ENCODE assay signal across 8 mouse cellular contexts in the genomic region with DNA sequence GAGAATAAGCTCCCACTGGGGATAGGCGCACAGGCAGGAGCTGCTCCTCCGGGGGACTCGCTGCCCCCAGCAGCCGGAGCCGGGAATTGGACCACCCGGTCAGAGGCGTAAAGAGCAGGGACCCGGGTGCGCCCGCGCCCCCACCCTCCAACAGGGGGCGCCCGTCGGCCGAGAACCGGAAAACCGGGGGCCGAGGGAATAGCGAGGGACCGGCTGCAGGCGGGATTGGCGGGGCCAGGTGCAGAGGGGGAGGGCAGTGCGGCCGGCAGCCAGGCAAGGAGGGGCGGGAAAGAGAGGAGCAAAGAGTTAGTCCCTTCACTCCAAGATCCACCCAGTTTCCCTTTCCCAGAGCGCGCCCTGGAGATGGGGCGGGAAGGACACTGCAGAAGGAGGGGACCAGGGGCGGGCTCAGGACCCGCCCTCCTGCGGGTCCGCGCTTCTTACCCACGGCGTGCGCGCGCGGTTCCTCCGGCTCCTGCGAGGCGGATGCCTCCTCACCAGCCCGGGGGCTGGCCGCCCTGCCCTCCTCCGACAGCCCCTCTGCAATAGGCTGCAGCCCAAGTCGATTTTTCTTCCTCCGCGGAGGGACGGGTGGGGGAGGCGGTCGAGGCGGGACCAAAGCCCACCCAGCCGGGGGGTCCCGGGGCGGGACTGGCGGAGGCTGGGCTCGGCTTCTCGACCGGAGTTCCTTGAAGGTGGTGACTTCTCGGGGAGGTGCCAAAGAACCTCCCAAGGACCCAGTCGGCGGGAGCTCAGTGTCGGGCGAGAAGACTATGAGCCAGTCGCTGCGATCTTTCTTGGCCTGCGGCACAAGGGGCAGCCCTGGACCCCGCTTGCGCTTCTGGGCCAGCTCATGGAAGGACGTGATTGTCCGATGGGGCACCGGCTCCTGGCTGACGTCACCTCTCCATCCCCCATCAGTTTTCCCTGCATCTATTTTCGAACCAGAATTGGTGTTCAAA. TPM values are rescaled to one million over a fixed set of nuclear protein-coding genes. Genes with fewer than 3 reads are reported as not detected.
DNase-seq lines count a peak whose midpoint lies in the region; ATAC-seq and TF ChIP-seq lines count a peak whose summit lies in the region.

No protein-coding gene starts in this region.

- H3K9ac ChIP-seq in embryonic facial prominence, embryonic 15.5 days, result peak overlapping the region; percentile 59
- H3K9ac ChIP-seq in kidney, embryonic 14.5 days (ENCODE audit: low read depth, low read length), result peak overlapping the region; percentile 74

- H3K9me3 ChIP-seq in embryonic facial prominence, embryonic 15.5 days (replicated peaks), result no peaks in the 10 kb centered on the region
- H3K9me3 ChIP-seq in kidney, embryonic 14.5 days (ENCODE audit: control insufficient read depth, low read length), result no peaks in the 10 kb centered on the region

- ATAC-seq in embryonic facial prominence, embryonic 15.5 days (ENCODE audit: insufficient number of reproducible peaks, low FRiP score, low TSS enrichment, low read depth), result peak; percentile 82
- ATAC-seq in kidney, embryonic 14.5 days (ENCODE audit: low FRiP score, low TSS enrichment), result peak; percentile 72

- H3K36me3 ChIP-seq in C2C12 (ENCODE audit: control insufficient read depth, insufficient read depth), result peaks cover 19% of the 10 kb centered on the region
- peaks cover 25% of the 10 kb centered on the region for H3K36me3 ChIP-seq in embryonic facial prominence, embryonic 15.5 days
- peaks cover 15% of the 10 kb centered on the region for H3K36me3 ChIP-seq in kidney, embryonic 14.5 days (ENCODE audit: control insufficient read depth, insufficient read depth, low read length)
- no peaks in the 10 kb centered on the region for H3K36me3 ChIP-seq in myocyte (ENCODE audit: control insufficient read depth, insufficient read depth)
- no peaks in the 10 kb centered on the region for H3K36me3 ChIP-seq in splenic B cell, adult 2 months (ENCODE audit: control insufficient read depth, insufficient read depth, low read length, poor library complexity, severe bottlenecking)

- no peaks in the 10 kb centered on the region; the same call in 1 of the 2 replicates for H3K4me1 ChIP-seq in bone marrow, adult 2 months (ENCODE audit: control insufficient read depth, insufficient read depth, low read length)
- H3K4me1 ChIP-seq in embryonic facial prominence, embryonic 15.5 days, result peaks cover 44% of the 10 kb centered on the region
- H3K4me1 ChIP-seq in kidney, embryonic 14.5 days (ENCODE audit: control insufficient read depth, insufficient read depth, low read length), result peaks cover 27% of the 10 kb centered on the region; the same call in 1 of the 2 replicates

- peak overlapping the region; percentile 100 for H3K4me2 ChIP-seq in embryonic facial prominence, embryonic 15.5 days (replicated peaks)
- peak overlapping the region; percentile 100 for H3K4me2 ChIP-seq in kidney, embryonic 14.5 days (replicated peaks; ENCODE audit: low read depth, low read length)
- peak overlapping the region; percentile 99 for H3K4me2 ChIP-seq in myocyte (ENCODE audit: low read depth)

- H3K79me2 ChIP-seq in C2C12 (ENCODE audit: control insufficient read depth, insufficient read depth) (no peaks in the 10 kb centered on the region), myocyte (ENCODE audit: control insufficient read depth, insufficient read depth) (no peaks in the 10 kb centered on the region)

- H3K79me3 ChIP-seq in C2C12 (ENCODE audit: low read depth), result no peaks in the 10 kb centered on the region

- H3K27ac ChIP-seq in bone marrow, adult 2 months (ENCODE audit: control insufficient read depth, insufficient read depth, low read depth, low read length, poor library complexity), result no peak overlapping the region
- H3K27ac ChIP-seq in embryonic facial prominence, embryonic 15.5 days (replicated peaks), result peak overlapping the region; percentile 90
- peak overlapping the region; percentile 52; the same call in 1 of the 2 replicates for H3K27ac ChIP-seq in kidney, embryonic 14.5 days (ENCODE audit: low read depth, low read length)

- WGBS in bone marrow, adult 2 months, result under 1% methylated on average over 73 of the region's 74 CpGs
- under 1% methylated on average over 73 of the region's 74 CpGs for WGBS in embryonic facial prominence, embryonic 15.5 days
- WGBS in kidney, embryonic 14.5 days, result 1% methylated on average over 64 of the region's 74 CpGs

- TF ChIP-seq POLR2A in bone marrow, adult 2 months (IDR thresholded peaks at IDR 0.05; ENCODE audit: borderline replicate concordance, control insufficient read depth, low read depth, low read length), result no peak
- peak; percentile 83 for TF ChIP-seq POLR2A in myocyte (IDR thresholded peaks at IDR 0.05; ENCODE audit: insufficient read length, low read depth)

- peak; percentile 79 to 83 for DNase-seq in heart, adult 9 months (ENCODE audit: low spot score in 2 of 2)
- peak; percentile 87 for DNase-seq in liver
- DNase-seq in splenic B cell, adult 2 months (ENCODE audit: low read depth, low spot score), result peak; percentile 75

- TF ChIP-seq CTCF in C2C12 (IDR thresholded peaks at IDR 0.05; ENCODE audit: control insufficient read depth, insufficient read depth, insufficient read length), result peak; percentile 88
- TF ChIP-seq CTCF in bone marrow, adult 2 months (IDR thresholded peaks at IDR 0.05; ENCODE audit: control insufficient read depth, insufficient read depth, low read length), result peak; percentile 52; the same call in 1 of the 2 replicates

- H3K27me3 ChIP-seq in C2C12 (ENCODE audit: control insufficient read depth, insufficient read depth, insufficient read length), result no peaks in the 10 kb centered on the region
- peaks cover 8% of the 10 kb centered on the region; the same call in 1 of the 2 replicates for H3K27me3 ChIP-seq in embryonic facial prominence, embryonic 15.5 days
- H3K27me3 ChIP-seq in kidney, embryonic 14.5 days (ENCODE audit: control insufficient read depth, insufficient read depth, low read length), result peaks cover 18% of the 10 kb centered on the region
- H3K27me3 ChIP-seq in myocyte (ENCODE audit: control insufficient read depth, insufficient read depth, insufficient read length), result no peaks in the 10 kb centered on the region
- no peaks in the 10 kb centered on the region for H3K27me3 ChIP-seq in splenic B cell, adult 2 months (ENCODE audit: control insufficient read depth, insufficient read depth, low read length, poor library complexity, severe bottlenecking)

- H3K4me3 ChIP-seq in C2C12 (ENCODE audit: insufficient read depth, poor library complexity, severe bottlenecking), result peak overlapping the region; percentile 38
- peak overlapping the region; percentile 67 for H3K4me3 ChIP-seq in bone marrow, adult 2 months (replicated peaks; ENCODE audit: control insufficient read depth, low read depth, low read length)
- peak overlapping the region; percentile 70 for H3K4me3 ChIP-seq in embryonic facial prominence, embryonic 15.5 days (replicated peaks)
- peak overlapping the region; percentile 70 for H3K4me3 ChIP-seq in kidney, embryonic 14.5 days (ENCODE audit: low read length)
- peak overlapping the region; percentile 73 for H3K4me3 ChIP-seq in myocyte

- H3ac ChIP-seq in C2C12 (ENCODE audit: control insufficient read depth, insufficient read length, low read depth), result peak overlapping the region; percentile 78
- peak overlapping the region; percentile 39 for H3ac ChIP-seq in myocyte (ENCODE audit: control insufficient read depth, insufficient read length)

TF ChIP-seq in C2C12, 6 proteins besides CTCF, POLR2A, EP300 and RAD21:
- no peak for TF ChIP-seq USF1 (IDR thresholded peaks at IDR 0.05; ENCODE audit: low read depth)
- TF ChIP-seq MYOG (IDR thresholded peaks at IDR 0.05; ENCODE audit: control insufficient read depth, extremely low read depth, insufficient read length), result no peak
- peak; percentile 99 for TF ChIP-seq MYOD1 (IDR thresholded peaks at IDR 0.05; ENCODE audit: control insufficient read depth, insufficient read length, low read depth)
TF ChIP-seq in C2C12: peak in this region for 1.

TF ChIP-seq in myocyte, 11 proteins besides CTCF, POLR2A, EP300 and RAD21 (continues in another document):
- peak; percentile 86 for TF ChIP-seq POLR2AphosphoS2 (IDR thresholded peaks at IDR 0.05; ENCODE audit: insufficient read length, low read depth)
- peak in 2 of 3 experiments; percentile 14 to 75 for TF ChIP-seq MYOG (IDR thresholded peaks at IDR 0.05; ENCODE audit: control insufficient read depth in 1 of 3, insufficient read depth in 1 of 3, insufficient read length in 2 of 3, low read depth in 2 of 3)
- TF ChIP-seq TCF12 (IDR thresholded peaks at IDR 0.05; ENCODE audit: insufficient read depth, poor library complexity, severe bottlenecking), result peak; percentile 89

RNA-seq across cellular contexts. Expression of a gene that starts 2.1 kb away (rescaled TPM):
- polyA plus RNA-seq in C2C12 (2012; fragmentation: generic; extraction: Trizol) (25.0 TPM), myocyte (2012; fragmentation: generic; extraction: Trizol) (20.2 TPM)
- 14.5 and 17.1 TPM in 2 replicates for polyA plus RNA-seq in bone marrow, adult 2 months (2011; ENCODE audit: insufficient read depth, insufficient read length, low replicate concordance, missing spikeins)
- polyA plus RNA-seq in embryonic facial prominence, embryonic 15.5 days (2015; fragmentation: Nextera tagmentation; extraction: Ambion mirVana), result 25.7 and 28.0 TPM in 2 replicates
- polyA plus RNA-seq in kidney, embryonic 14.5 days (2014; fragmentation: Nextera tagmentation; extraction: Ambion mirVana), result 12.5 and 16.7 TPM in 2 replicates

RNA-seq across cellular contexts. Expression of a gene that starts 9.9 kb away (rescaled TPM):
- polyA plus RNA-seq in C2C12 (2012; fragmentation: generic; extraction: Trizol) (0.02 TPM), myocyte (2012; fragmentation: generic; extraction: Trizol) (0.02 TPM)
- polyA plus RNA-seq in bone marrow, adult 2 months (2011; ENCODE audit: insufficient read depth, insufficient read length, low replicate concordance, missing spikeins), result not detected in 2 replicates
- not detected in 2 replicates for polyA plus RNA-seq in embryonic facial prominence, embryonic 15.5 days (2015; fragmentation: Nextera tagmentation; extraction: Ambion mirVana)
- polyA plus RNA-seq in kidney, embryonic 14.5 days (2014; fragmentation: Nextera tagmentation; extraction: Ambion mirVana), result not detected in 2 replicates

RNA-seq across cellular contexts. Expression of a gene that starts 10.8 kb away (rescaled TPM):
- polyA plus RNA-seq in C2C12 (2012; fragmentation: generic; extraction: Trizol) (384 TPM), myocyte (2012; fragmentation: generic; extraction: Trizol) (863 TPM)
- 21.7 and 30.3 TPM in 2 replicates for polyA plus RNA-seq in bone marrow, adult 2 months (2011; ENCODE audit: insufficient read depth, insufficient read length, low replicate concordance, missing spikeins)
- 239 and 242 TPM in 2 replicates for polyA plus RNA-seq in embryonic facial prominence, embryonic 15.5 days (2015; fragmentation: Nextera tagmentation; extraction: Ambion mirVana)
- 186 and 191 TPM in 2 replicates for polyA plus RNA-seq in kidney, embryonic 14.5 days (2014; fragmentation: Nextera tagmentation; extraction: Ambion mirVana)

RNA-seq across cellular contexts. Expression of a gene that starts 45.0 kb away (rescaled TPM):
- polyA plus RNA-seq in C2C12 (2012; fragmentation: generic; extraction: Trizol) (not detected), myocyte (2012; fragmentation: generic; extraction: Trizol) (not detected)
- polyA plus RNA-seq in bone marrow, adult 2 months (2011; ENCODE audit: insufficient read depth, insufficient read length, low replicate concordance, missing spikeins), result 14.3 and 16.0 TPM in 2 replicates
- 0.15 TPM in 1 of 2 replicates, not detected in the other for polyA plus RNA-seq in embryonic facial prominence, embryonic 15.5 days (2015; fragmentation: Nextera tagmentation; extraction: Ambion mirVana)
- 1.3 and 1.5 TPM in 2 replicates for polyA plus RNA-seq in kidney, embryonic 14.5 days (2014; fragmentation: Nextera tagmentation; extraction: Ambion mirVana)
